Mouse (Mus musculus): ENCODE data around the gene Sfn. TPM values are rescaled to one million over a fixed set of nuclear protein-coding genes. Genes with fewer than 3 reads are reported as not detected.

Gene Sfn
- polyA plus RNA-seq (2012; rRNA removed; ENCODE audit: low replicate concordance), result 155 and 294 TPM in 2 replicates

GRCm38 (mm10) chr4:133601721-133602218 lies at the start of gene Sfn:
Sfn (minus strand) TSS chr4:133602168.

DNA sequence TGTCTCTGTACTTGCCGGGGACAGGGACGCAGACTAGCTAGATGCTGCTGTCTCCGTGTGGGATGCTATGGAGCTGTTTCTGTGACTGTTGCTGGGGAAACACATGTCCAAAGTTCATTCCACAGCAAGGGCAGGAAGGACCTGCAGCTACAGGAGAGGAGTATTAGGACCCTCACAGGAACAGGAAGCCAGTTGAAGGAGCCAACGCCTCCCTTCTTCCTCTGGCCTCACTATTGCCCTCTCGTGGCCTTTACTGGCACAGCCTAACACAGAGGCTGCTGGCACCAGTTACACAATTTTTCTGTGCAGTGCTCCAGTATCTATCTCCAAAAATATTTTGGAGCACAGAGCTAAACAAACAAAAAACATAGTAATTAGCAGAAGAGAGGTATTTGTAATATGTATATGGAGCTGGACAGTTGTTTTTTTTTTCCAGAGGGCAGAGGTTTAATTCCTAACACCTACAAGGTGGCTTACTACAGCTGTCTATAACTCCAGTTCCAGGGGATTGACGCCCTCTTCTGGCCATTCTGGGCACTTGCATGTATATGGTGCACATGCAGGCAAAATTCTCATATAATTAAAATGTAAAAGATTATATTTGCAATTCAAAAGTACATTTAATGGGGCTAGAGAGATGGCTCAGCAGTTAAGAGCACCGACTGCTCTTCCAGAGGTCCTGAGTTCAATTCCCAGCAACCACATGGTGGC lies 48.2 kb upstream of the Sfn start, which contains the start of gene Zdhhc18:
Zdhhc18 (minus strand) TSS at position 166 of the 711 bp plus-strand sequence.

DNA sequence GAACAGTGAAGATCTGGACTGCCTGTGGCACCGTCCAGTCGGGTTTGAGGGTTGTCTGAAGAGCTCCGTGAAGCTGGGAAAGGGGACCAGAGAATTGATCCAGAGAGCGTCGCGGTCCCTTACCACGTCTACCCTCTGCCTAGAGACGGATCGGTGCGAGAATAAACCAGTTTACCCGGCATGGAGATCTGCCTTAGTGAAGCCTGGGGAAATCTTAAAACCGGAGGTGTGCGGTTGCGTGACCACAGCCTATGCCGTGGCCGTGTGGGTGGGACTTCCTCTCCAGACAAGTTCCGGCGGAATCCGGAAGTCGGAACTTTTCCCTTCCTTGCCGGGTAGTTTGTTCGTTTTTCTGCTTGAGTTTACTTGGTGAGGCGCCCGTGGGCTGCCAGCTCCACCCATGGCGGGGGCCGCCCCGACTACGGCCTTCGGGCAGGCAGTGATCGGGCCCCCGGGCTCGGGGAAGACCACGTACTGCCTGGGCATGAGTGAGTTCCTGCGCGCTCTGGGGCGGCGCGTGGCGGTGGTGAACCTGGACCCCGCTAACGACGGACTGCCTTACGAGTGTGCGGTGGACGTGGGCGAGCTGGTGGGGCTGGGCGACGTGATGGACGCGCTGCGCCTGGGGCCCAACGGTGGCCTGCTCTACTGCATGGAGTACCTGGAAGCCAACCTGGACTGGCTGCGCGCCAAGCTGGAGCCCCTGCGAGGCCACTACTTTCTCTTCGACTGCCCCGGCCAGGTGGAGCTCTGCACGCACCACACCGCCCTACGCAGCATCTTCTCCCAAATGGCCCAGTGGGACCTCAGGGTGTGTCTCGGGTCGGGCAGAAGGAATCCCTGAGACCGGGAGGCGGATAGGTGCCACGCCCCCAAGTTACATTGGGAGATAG lies 17.7 kb downstream of the Sfn start, which contains the start of gene Gpn2:
Gpn2 (plus strand) TSS at position 304 of the 893 bp plus-strand sequence.

DNA sequence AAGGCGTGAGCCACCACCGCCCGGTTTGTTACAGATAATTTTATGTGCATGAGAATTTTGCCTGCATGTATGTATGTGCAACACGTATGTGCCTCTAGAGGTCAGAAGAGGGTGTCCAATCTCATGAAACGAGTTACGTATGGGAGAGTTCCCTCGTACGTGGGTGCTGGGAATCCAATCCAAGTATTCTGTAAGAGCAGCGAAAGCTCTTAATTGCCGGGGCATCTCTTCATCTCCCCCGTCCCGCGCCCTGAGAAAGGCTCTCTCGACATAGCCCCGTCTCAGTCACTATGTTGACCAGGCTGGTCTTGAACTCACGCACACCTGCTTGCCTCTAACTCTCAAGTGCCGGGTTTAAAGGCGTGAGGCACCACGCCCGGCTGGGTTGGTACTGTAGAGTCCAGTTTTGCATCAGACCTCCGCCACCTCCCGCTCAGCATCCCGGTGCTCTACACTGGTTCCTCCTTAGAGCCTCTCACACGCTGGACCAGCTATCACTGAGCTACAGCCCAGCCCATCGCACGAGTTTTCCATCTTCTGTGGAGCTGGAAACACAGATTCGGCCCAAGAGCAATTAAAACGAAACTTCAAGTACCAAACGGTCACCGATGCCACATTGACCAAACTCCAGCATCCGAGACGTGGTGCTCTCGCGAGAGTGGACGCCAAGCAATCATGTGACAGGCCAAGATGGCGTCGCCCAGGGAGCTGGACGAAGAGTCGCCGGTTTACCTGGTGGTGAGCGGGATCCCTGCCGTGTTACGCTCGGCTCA lies 27.7 kb downstream of the Sfn start, which contains the start of gene Gpatch3:
Gpatch3 (plus strand) TSS at position 676 of the 773 bp plus-strand sequence.

GRCm38 (mm10) chr4:133552768-133553447 lies 49.1 kb downstream of the Sfn start, which contains the start of gene Nr0b2:
Nr0b2 (plus strand) TSS chr4:133553376.

Other genes starting within 250 kb of the Sfn start
- 80.5 and 151 TPM in 2 replicates for gene Wdtc1, start 248.7 kb downstream of the Sfn start, polyA plus RNA-seq (2012; rRNA removed; ENCODE audit: low replicate concordance)
- 45.1 and 60.2 TPM in 2 replicates for gene Slc9a1, start 232.5 kb downstream of the Sfn start, polyA plus RNA-seq (2012; rRNA removed; ENCODE audit: low replicate concordance)
- 2.8 and 3.9 TPM in 2 replicates for gene Tent5b, start 122.0 kb downstream of the Sfn start, polyA plus RNA-seq (2012; rRNA removed; ENCODE audit: low replicate concordance)
- 8.0 and 11.4 TPM in 2 replicates for gene Trnp1, start 103.6 kb downstream of the Sfn start, polyA plus RNA-seq (2012; rRNA removed; ENCODE audit: low replicate concordance)
- 77.2 and 86.8 TPM in 2 replicates for gene Kdf1, start 83.2 kb downstream of the Sfn start, polyA plus RNA-seq (2012; rRNA removed; ENCODE audit: low replicate concordance)
- 13.8 and 19.1 TPM in 2 replicates for gene Nudc, start 56.2 kb downstream of the Sfn start, polyA plus RNA-seq (2012; rRNA removed; ENCODE audit: low replicate concordance)
- 23.8 and 32.6 TPM in 2 replicates for gene Nr0b2, start 48.8 kb downstream of the Sfn start, polyA plus RNA-seq (2012; rRNA removed; ENCODE audit: low replicate concordance)
- gene Gpatch3, start 27.4 kb downstream of the Sfn start, polyA plus RNA-seq (2012; rRNA removed; ENCODE audit: low replicate concordance), result 7.1 and 14.1 TPM in 2 replicates
- gene Gpn2, start 17.8 kb downstream of the Sfn start, polyA plus RNA-seq (2012; rRNA removed; ENCODE audit: low replicate concordance), result 60.6 and 72.3 TPM in 2 replicates
- 22.3 and 31.5 TPM in 2 replicates for gene Zdhhc18, start 48.0 kb upstream of the Sfn start, polyA plus RNA-seq (2012; rRNA removed; ENCODE audit: low replicate concordance)
- gene Pigv, start 70.5 kb upstream of the Sfn start, polyA plus RNA-seq (2012; rRNA removed; ENCODE audit: low replicate concordance), result 6.9 and 8.2 TPM in 2 replicates
- gene Arid1a, start 154.6 kb upstream of the Sfn start, polyA plus RNA-seq (2012; rRNA removed; ENCODE audit: low replicate concordance), result 36.8 and 59.5 TPM in 2 replicates

All from duodenum, adult 2 months (tissue).